Mouse (Mus musculus) forebrain, embryonic 16.5 days (tissue): ENCODE measurements around the gene Mrps34. TPM values are rescaled to one million over a fixed set of nuclear protein-coding genes. Genes with fewer than 3 reads are reported as not detected.
"Not testable (repeated sequence)": the region's sequence is repeated elsewhere in the genome, so short reads cannot be mapped to it uniquely, and the experiment has no call there.

ENCODE experiments used
- ATAC-seq: fragments of 200-750 bp; cut with Nextera tagmentation; 2 replicates; pipeline ENCODE4 v1.8.0; 2017; ENCODE audit warnings: mild to moderate bottlenecking, moderate library complexity
- H3K27ac ChIP-seq: fragments of 300-500 bp; sonication (generic); 2 replicates; pipeline ENCODE4 v1.5.1; 2014; ENCODE audit warnings: low read length, control low read depth
- H3K27me3 ChIP-seq: fragments of 300-500 bp; sonication (generic); replicated peaks from 2 replicates; pipeline ENCODE4 v1.6.1; 2014; ENCODE audit warnings: low read length; ENCODE audit not compliant: control insufficient read depth, insufficient read depth
- H3K36me3 ChIP-seq: fragments of 300-500 bp; sonication (generic); 2 replicates; pipeline ENCODE4 v1.6.1; 2014; ENCODE audit not compliant: control insufficient read depth, insufficient read depth
- H3K4me1 ChIP-seq: fragments of 300-500 bp; sonication (generic); replicated peaks from 2 replicates; pipeline ENCODE4 v1.6.1; 2014; ENCODE audit warnings: low read length; ENCODE audit not compliant: control insufficient read depth, insufficient read depth
- H3K4me2 ChIP-seq: fragments of 300-500 bp; sonication (generic); 2 replicates; pipeline ENCODE4 v1.6.1; 2014; ENCODE audit warnings: mild to moderate bottlenecking, low read length, control low read depth
- H3K4me3 ChIP-seq: fragments of 300-500 bp; sonication (generic); replicated peaks from 2 replicates; pipeline ENCODE4 v1.5.1; 2014; ENCODE audit warnings: mild to moderate bottlenecking, low read length, control low read depth
- H3K9ac ChIP-seq: fragments of 300-500 bp; sonication (generic); replicated peaks from 2 replicates; pipeline ENCODE4 v1.6.1; 2014; ENCODE audit warnings: low read depth, low read length, control low read depth
- H3K9me3 ChIP-seq: fragments of 300-500 bp; sonication (generic); 2 replicates; pipeline ENCODE4 v1.6.1; 2016; ENCODE audit warnings: low read length; ENCODE audit not compliant: control insufficient read depth
- WGBS: fragments of 180-500 bp; shearing (Covaris S2); extraction: QIAGEN DNeasy Blood & Tissue Kit; methylation state at CpG from one replicate; pipeline ENCODE4 v1.1.7; 2014; 5-methylcytosine and 5-hydroxymethylcytosine counted together
- polyA plus RNA-seq: library from polyadenylated mRNA; unstranded; fragments of >200 nt; fragmentation: Nextera tagmentation; extraction: Ambion mirVana; gene quantifications from 2 replicates; pipeline ENCODE4 v1.2.1, GENCODE M21; 2015

The Mrps34 gene
- polyA plus RNA-seq, 1 experiment from 2014 or later, result 79.8 TPM

GRCm38 (mm10) chr17:24935666-24936065, 40.8 kb downstream of the Mrps34 start:
- H3K4me3 ChIP-seq, result peak overlapping the region; percentile 86
- H3K27ac ChIP-seq, result no peak overlapping the region
- peak overlapping the region; percentile 92 for H3K9ac ChIP-seq
- ATAC-seq, result no peak
- peak overlapping the region; percentile 88 for H3K4me2 ChIP-seq
- no peaks in the 10 kb centered on the region for H3K9me3 ChIP-seq
- H3K36me3 ChIP-seq, result no peaks in the 10 kb centered on the region; the same call in 1 of the 2 replicates
- H3K27me3 ChIP-seq, result no peaks in the 10 kb centered on the region
- peaks cover 28% of the 10 kb centered on the region for H3K4me1 ChIP-seq

- Histone ChIP-seq H3K9me3 (no peaks in the 10 kb centered on the region), H3K4me2 (peak within 1 kb of the TSS; percentile 88), H3K36me3 (no peaks in the 10 kb centered on the region; the same call in 1 of the 2 replicates), H3K9ac (peak within 1 kb of the TSS; percentile 92), H3K27ac (peak within 1 kb of the TSS; percentile 92), H3K4me1 (peaks cover 28% of the 10 kb centered on the region), H3K27me3 (no peaks in the 10 kb centered on the region), H3K4me3 (peak within 1 kb of the TSS; percentile 86)
- ATAC-seq, result peak; percentile 99
- under 1% methylated on average over 78 of the region's 78 CpGs for WGBS
These were observed 41.6 kb downstream of the Mrps34 start, which contains the start of gene Mapk8ip3 for GRCm38 (mm10) chr17:24936259-24937237. Gene Mapk8ip3 (minus strand): TSS chr17:24936977.

- ATAC-seq, result no peak
- 44% methylated on average over 6 of the region's 6 CpGs for WGBS
- no peaks in the 10 kb centered on the region for H3K27me3 ChIP-seq
These were observed 42.4 kb downstream of the Mrps34 start for GRCm38 (mm10) chr17:24937266-24937665.

GRCm38 (mm10) chr17:24942453-24942852, 47.5 kb downstream of the Mrps34 start:
- peaks cover 19% of the 10 kb centered on the region for H3K36me3 ChIP-seq
- not testable (repeated sequence) for H3K9ac ChIP-seq, H3K9me3 ChIP-seq, H3K27me3 ChIP-seq, H3K4me3 ChIP-seq, H3K27ac ChIP-seq, H3K4me2 ChIP-seq, H3K4me1 ChIP-seq
- ATAC-seq, result peak; percentile 72; the same call in 1 of the 2 replicates
- whole genome bisulfite sequencing, result 9% methylated on average over 2 of the region's 2 CpGs

More at GRCm38 (mm10) chr17:24937266-24937665, 42.4 kb downstream of the Mrps34 start:
- no peaks in the 10 kb centered on the region for H3K36me3 ChIP-seq
- peak overlapping the region; percentile 92 for H3K9ac ChIP-seq
- peaks cover 28% of the 10 kb centered on the region for H3K4me1 ChIP-seq
- peak overlapping the region; percentile 86 for H3K4me3 ChIP-seq
- H3K4me2 ChIP-seq, result peak overlapping the region; percentile 88
- H3K9me3 ChIP-seq, result no peaks in the 10 kb centered on the region
- H3K27ac ChIP-seq, result peak overlapping the region; percentile 92

GRCm38 (mm10) chr17:24943036-24943435, 48.1 kb downstream of the Mrps34 start:
- H3K4me1 ChIP-seq, result no peaks in the 10 kb centered on the region
- no peak overlapping the region for H3K4me3 ChIP-seq
- no peaks in the 10 kb centered on the region for H3K9me3 ChIP-seq
- peaks cover 23% of the 10 kb centered on the region for H3K36me3 ChIP-seq
- no peak overlapping the region for H3K4me2 ChIP-seq
- H3K27ac ChIP-seq, result no peak overlapping the region
- 93% methylated on average over 7 of the region's 7 CpGs for WGBS
- no peaks in the 10 kb centered on the region for H3K27me3 ChIP-seq
- no peak overlapping the region for H3K9ac ChIP-seq
- no peak for ATAC-seq

- WGBS, result 97% methylated on average over 1 of the region's 1 CpGs
- not testable (repeated sequence) for H3K9me3 ChIP-seq, H3K9ac ChIP-seq, H3K27ac ChIP-seq, H3K4me2 ChIP-seq, H3K4me1 ChIP-seq, H3K4me3 ChIP-seq, ATAC-seq, H3K27me3 ChIP-seq
- peaks cover 25% of the 10 kb centered on the region for H3K36me3 ChIP-seq
These were observed 48.7 kb downstream of the Mrps34 start for GRCm38 (mm10) chr17:24943589-24943988.

Other genes starting within 250 kb of the Mrps34 start
- gene Slc9a3r2, start 244.8 kb upstream of the Mrps34 start, polyA plus RNA-seq, result 28.1 and 31.2 TPM in 2 replicates
- not detected in 2 replicates for gene Npw, start 236.7 kb upstream of the Mrps34 start, polyA plus RNA-seq
- 17.9 and 22.0 TPM in 2 replicates for gene Zfp598, start 225.4 kb upstream of the Mrps34 start, polyA plus RNA-seq
- gene Syngr3, start 205.2 kb upstream of the Mrps34 start, polyA plus RNA-seq, result 143 and 193 TPM in 2 replicates
- 35.0 and 35.4 TPM in 2 replicates for gene Gfer, start 199.0 kb upstream of the Mrps34 start, polyA plus RNA-seq
- gene Noxo1, start 198.9 kb upstream of the Mrps34 start, polyA plus RNA-seq, result 2.0 and 2.7 TPM in 2 replicates
- 83.7 and 85.5 TPM in 2 replicates for gene Tbl3, start 187.5 kb upstream of the Mrps34 start, polyA plus RNA-seq
- not detected in 2 replicates for gene Rnf151, start 177.1 kb upstream of the Mrps34 start, polyA plus RNA-seq
- gene Rps2, start 177.0 kb upstream of the Mrps34 start, polyA plus RNA-seq, result 787 and 797 TPM in 2 replicates
- gene Ndufb10, start 170.6 kb upstream of the Mrps34 start, polyA plus RNA-seq, result 220 and 233 TPM in 2 replicates
- gene Rpl3l, start 167.3 kb upstream of the Mrps34 start, polyA plus RNA-seq, result not detected in 2 replicates
- gene Msrb1, start 158.5 kb upstream of the Mrps34 start, polyA plus RNA-seq, result 20.0 and 21.1 TPM in 2 replicates
- gene Hs3st6, start 142.1 kb upstream of the Mrps34 start, polyA plus RNA-seq, result 0.32 TPM in 1 of 2 replicates, not detected in the other
- not detected in 2 replicates for gene Meiob, start 90.8 kb upstream of the Mrps34 start, polyA plus RNA-seq
- gene Hagh, start 55.0 kb upstream of the Mrps34 start, polyA plus RNA-seq, result 40.2 and 50.1 TPM in 2 replicates
- gene Fahd1, start 44.8 kb upstream of the Mrps34 start, polyA plus RNA-seq, result 14.4 and 17.8 TPM in 2 replicates
- 0.19 TPM in 1 of 2 replicates, not detected in the other for gene Igfals, start 29.1 kb upstream of the Mrps34 start, polyA plus RNA-seq
- gene Nubp2, start 8.8 kb upstream of the Mrps34 start, polyA plus RNA-seq, result 66.8 and 71.1 TPM in 2 replicates
- gene Spsb3, start 8.5 kb upstream of the Mrps34 start, polyA plus RNA-seq, result 82.1 and 86.8 TPM in 2 replicates
- gene Eme2, start within 50 bp of the Mrps34 start, polyA plus RNA-seq, result 32.4 and 35.7 TPM in 2 replicates
- gene Nme3, start 1.4 kb downstream of the Mrps34 start, polyA plus RNA-seq, result 63.4 and 76.1 TPM in 2 replicates
- 100 and 114 TPM in 2 replicates for gene Mapk8ip3, start 41.9 kb downstream of the Mrps34 start, polyA plus RNA-seq
- gene Jpt2, start 65.6 kb downstream of the Mrps34 start, polyA plus RNA-seq, result 95.4 and 99.1 TPM in 2 replicates
- 5.9 and 6.8 TPM in 2 replicates for gene Cramp1l, start 120.7 kb downstream of the Mrps34 start, polyA plus RNA-seq
- gene Ift140, start 121.0 kb downstream of the Mrps34 start, polyA plus RNA-seq, result 26.6 and 28.4 TPM in 2 replicates
- 12.0 and 12.5 TPM in 2 replicates for gene Tmem204, start 188.5 kb downstream of the Mrps34 start, polyA plus RNA-seq
- 47.0 and 62.9 TPM in 2 replicates for gene Telo2, start 220.9 kb downstream of the Mrps34 start, polyA plus RNA-seq
- gene Ptx4, start 225.6 kb downstream of the Mrps34 start, polyA plus RNA-seq, result not detected in 2 replicates
- 30.2 and 34.3 TPM in 2 replicates for gene Clcn7, start 238.3 kb downstream of the Mrps34 start, polyA plus RNA-seq